Mouse (Mus musculus) liver, postnatal 0 days (tissue): ENCODE results near the gene Spop.

Experiments
- CTCF ChIP-seq: sonication (generic); IDR thresholded peaks from 2 replicates; pipeline ENCODE4 v1.5.1; 2016; ENCODE audit warnings: antibody characterized with exemption, low read depth
- EP300 ChIP-seq: IDR thresholded peaks from 2 replicates; pipeline ENCODE4 v1.6.1; 2016; ENCODE audit warnings: antibody characterized with exemption, low read depth, mild to moderate bottlenecking

- TF ChIP-seq CTCF (no peak), EP300 (no peak)
These were observed 32.9 kb downstream of the Spop start for GRCm38 (mm10) chr11:95446580-95447305.
